Mouse (Mus musculus): ENCODE measurements around the gene Lamtor3.

- TF ChIP-seq ZC3H11A (IDR thresholded peaks at IDR 0.05; ENCODE audit: borderline replicate concordance, low read depth, low read length) = no peak
- TF ChIP-seq HCFC1 (IDR thresholded peaks at IDR 0.05; ENCODE audit: borderline replicate concordance, insufficient read depth, low read length) = no peak
- TF ChIP-seq MAFK (IDR thresholded peaks at IDR 0.05; ENCODE audit: insufficient read depth, low read depth, low read length) = no peak
Measured at GRCm38 (mm10) chr3:137935570-137936525, 17.5 kb downstream of the Lamtor3 start.

All from ES-E14 (cell line).